Mouse (Mus musculus) testis, adult 2 months (tissue): ENCODE measurements at regions not wholly inside any gene's neighbourhood (a gene's known extent, or its start where the extent isn't known, plus 50 kb on each side); places are given as distances from the start of the nearest gene placed in this dataset.
"Not testable (repeated sequence)": the region's sequence is repeated elsewhere in the genome, so short reads cannot be mapped to it uniquely, and the experiment has no call there.

Experiments
- H3K27ac ChIP-seq: fragments of 200-500 bp; 2 replicates; pipeline ENCODE4 v1.5.1; 2012; ENCODE audit warnings: low read depth, low read length; ENCODE audit not compliant: control insufficient read depth, insufficient read depth
- H3K27me3 ChIP-seq: fragments of 200-500 bp; 2 replicates; pipeline ENCODE4 v1.6.1; 2012; ENCODE audit warnings: mild to moderate bottlenecking, low read length, moderate library complexity; ENCODE audit not compliant: control insufficient read depth, insufficient read depth
- H3K36me3 ChIP-seq: fragments of 200-500 bp; 2 replicates; pipeline ENCODE4 v1.6.1; 2012; ENCODE audit warnings: mild to moderate bottlenecking, low read length; ENCODE audit not compliant: control insufficient read depth, insufficient read depth
- H3K4me1 ChIP-seq: fragments of 200-500 bp; 2 replicates; pipeline ENCODE4 v1.6.1; 2012; ENCODE audit warnings: low read length; ENCODE audit not compliant: control insufficient read depth, insufficient read depth
- H3K4me3 ChIP-seq: fragments of 200-500 bp; 2 replicates; pipeline ENCODE4 v1.5.1; 2012; ENCODE audit warnings: low read depth, mild to moderate bottlenecking, low read length, moderate library complexity, mixed read lengths; ENCODE audit not compliant: control insufficient read depth
- CTCF ChIP-seq: fragments of 200-500 bp; IDR thresholded peaks from 2 replicates; pipeline ENCODE4 v1.5.1; 2012; ENCODE audit warnings: low read depth, mild to moderate bottlenecking, inconsistent platforms, low read length, moderate library complexity; ENCODE audit not compliant: control insufficient read depth, insufficient read depth, insufficient replicate concordance
- POLR2A ChIP-seq: fragments of 200-500 bp; IDR thresholded peaks from 2 replicates; pipeline ENCODE4 v1.6.1; 2012; ENCODE audit warnings: low read depth, mild to moderate bottlenecking, inconsistent platforms, low read length, moderate library complexity; ENCODE audit not compliant: control insufficient read depth

- Histone ChIP-seq H3K4me1 (no peaks in the 10 kb centered on the region), H3K27ac (no peak overlapping the region), H3K4me3 (no peak overlapping the region), H3K36me3 (no peaks in the 10 kb centered on the region), H3K27me3 (no peaks in the 10 kb centered on the region)
- TF ChIP-seq POLR2A = no peak
- no peak for TF ChIP-seq CTCF
These were observed 243.7 kb upstream of the Ngly1 start for GRCm38 (mm10) chr14:16005409-16005808.

DNA sequence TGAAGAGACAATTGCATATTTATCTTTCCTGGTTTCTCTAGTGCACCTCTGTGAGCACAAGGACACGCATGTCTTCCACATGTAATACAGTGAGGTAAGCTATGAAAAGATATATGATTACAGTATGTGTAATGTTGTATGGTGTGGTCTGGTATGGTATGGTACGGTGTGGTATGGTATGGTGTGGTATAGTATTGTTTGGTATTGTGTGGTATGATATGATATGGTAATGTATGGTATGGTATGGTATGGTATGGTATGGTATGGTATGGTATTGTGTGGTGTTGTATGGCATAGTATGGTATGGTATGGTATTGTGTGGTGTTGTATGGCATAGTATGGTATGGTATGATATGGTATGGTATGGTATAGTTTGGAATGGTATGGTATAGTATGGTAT, 242.1 kb upstream of the Ngly1 start:
- Histone ChIP-seq H3K4me1 (no peaks in the 10 kb centered on the region), H3K27ac (no peak overlapping the region), H3K4me3 (no peak overlapping the region), H3K27me3 (no peaks in the 10 kb centered on the region), H3K36me3 (no peaks in the 10 kb centered on the region)
- TF ChIP-seq CTCF (no peak), POLR2A (no peak)

GRCm38 (mm10) chr14:16009778-16010177, 239.3 kb upstream of the Ngly1 start:
- Histone ChIP-seq H3K4me3 (no peak overlapping the region), H3K27me3 (no peaks in the 10 kb centered on the region), H3K27ac (no peak overlapping the region), H3K36me3 (no peaks in the 10 kb centered on the region), H3K4me1 (no peaks in the 10 kb centered on the region)
- no peak for TF ChIP-seq CTCF

DNA sequence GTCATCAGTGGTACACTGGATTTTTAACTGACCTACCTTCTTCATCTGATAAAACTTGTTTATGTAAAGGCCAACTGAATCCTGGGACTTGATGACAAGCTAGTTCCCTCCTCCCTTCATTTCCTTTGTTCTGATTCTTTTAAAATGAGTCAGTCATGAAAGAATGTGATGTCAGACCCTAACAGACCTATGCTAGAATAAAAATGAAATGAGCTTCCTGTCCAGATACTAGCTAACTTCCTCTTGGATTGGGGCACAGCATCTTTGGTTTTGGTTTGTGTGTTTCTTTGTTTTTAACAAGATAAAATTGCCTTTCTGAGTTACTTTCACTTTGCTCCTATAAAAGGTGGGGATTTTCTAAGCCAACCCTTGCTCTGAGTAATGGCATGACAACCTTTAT, 225.2 kb upstream of the Ngly1 start:
- Histone ChIP-seq H3K27ac (no peak overlapping the region), H3K4me3 (no peak overlapping the region), H3K4me1 (no peaks in the 10 kb centered on the region), H3K27me3 (no peaks in the 10 kb centered on the region), H3K36me3 (no peaks in the 10 kb centered on the region)
- TF ChIP-seq CTCF = no peak
- no peak for TF ChIP-seq POLR2A

DNA sequence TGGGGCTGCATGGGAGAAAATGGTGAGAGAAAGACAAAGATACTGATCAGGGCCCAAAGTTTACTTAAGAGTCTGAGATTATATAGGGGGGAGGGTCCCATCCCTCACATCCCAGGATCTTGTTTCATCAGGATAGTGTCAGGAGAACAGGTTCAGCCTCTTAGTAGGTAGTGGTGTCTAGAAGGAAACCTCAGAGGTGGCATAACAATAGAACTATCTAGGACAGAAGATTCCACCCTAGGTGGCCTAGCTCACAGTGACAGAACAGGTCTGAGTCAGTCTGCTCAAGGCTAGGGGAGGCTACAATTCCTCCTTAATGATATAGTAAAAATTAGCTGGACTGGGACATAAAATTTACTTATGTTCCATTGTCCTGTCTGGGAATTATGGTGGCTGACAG, 211.3 kb upstream of the Ngly1 start:
- no peak overlapping the region for H3K27ac ChIP-seq
- H3K4me3 ChIP-seq = peak overlapping the region; percentile 16
- H3K36me3 ChIP-seq = no peaks in the 10 kb centered on the region
- TF ChIP-seq POLR2A (no peak), CTCF (no peak)
- H3K27me3 ChIP-seq = no peaks in the 10 kb centered on the region
- no peaks in the 10 kb centered on the region for H3K4me1 ChIP-seq

DNA sequence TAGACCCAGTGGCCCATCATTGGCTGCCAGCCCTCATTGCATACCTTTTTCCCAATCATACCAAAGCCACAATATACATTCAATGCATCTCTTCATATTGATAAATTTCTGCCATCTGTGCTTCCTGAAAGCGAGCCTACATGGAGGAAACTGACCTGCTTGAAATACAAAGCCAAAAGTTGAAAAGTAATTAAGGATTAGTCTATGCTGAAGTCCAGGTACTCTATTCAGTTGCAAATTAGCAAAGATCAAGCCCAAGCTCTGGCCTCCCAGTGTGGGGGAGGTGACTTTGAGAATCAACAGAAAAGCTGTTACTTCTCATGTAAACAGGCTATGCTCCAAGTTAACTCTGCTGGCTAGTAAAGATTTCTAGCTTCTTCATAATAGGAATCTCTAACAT, 210.7 kb upstream of the Ngly1 start:
- H3K36me3 ChIP-seq = no peaks in the 10 kb centered on the region
- no peaks in the 10 kb centered on the region for H3K4me1 ChIP-seq
- TF ChIP-seq POLR2A (no peak), CTCF (no peak)
- H3K27ac ChIP-seq = no peak overlapping the region
- H3K27me3 ChIP-seq = no peaks in the 10 kb centered on the region
- H3K4me3 ChIP-seq = no peak overlapping the region

DNA sequence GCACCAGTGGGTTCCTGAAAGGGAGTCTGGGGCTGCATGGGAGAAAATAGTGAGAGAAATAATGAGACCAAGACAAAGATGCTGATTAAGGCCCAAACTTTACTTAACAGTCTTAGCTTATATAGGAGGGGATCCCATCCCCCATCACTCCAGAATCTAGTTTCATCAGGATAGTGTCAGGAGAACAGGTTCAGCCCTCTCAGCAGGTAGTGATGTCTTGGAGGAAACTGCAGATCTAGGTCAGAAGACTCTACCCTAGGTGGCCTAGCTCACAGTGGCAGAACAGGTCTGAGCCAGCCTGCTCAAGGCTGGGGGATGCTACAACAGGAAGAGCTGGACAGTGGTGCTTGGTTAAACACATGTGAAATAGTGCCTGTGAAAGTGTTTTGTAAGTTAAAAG, 204.6 kb upstream of the Ngly1 start:
- H3K36me3 ChIP-seq = no peaks in the 10 kb centered on the region
- H3K27me3 ChIP-seq = no peaks in the 10 kb centered on the region
- TF ChIP-seq POLR2A = no peak
- no peak for TF ChIP-seq CTCF
- H3K27ac ChIP-seq = no peak overlapping the region
- H3K4me1 ChIP-seq = no peaks in the 10 kb centered on the region
- H3K4me3 ChIP-seq = no peak overlapping the region

- not testable (repeated sequence) for H3K27ac ChIP-seq, H3K4me1 ChIP-seq, H3K4me3 ChIP-seq, H3K27me3 ChIP-seq, H3K36me3 ChIP-seq
These were observed 176.5 kb upstream of the Ngly1 start for GRCm38 (mm10) chr14:16072534-16072933.
